Mouse (Mus musculus): ENCODE results near the gene Ltbp1. TPM values are rescaled to one million over a fixed set of nuclear protein-coding genes. Genes with fewer than 3 reads are reported as not detected.

Ltbp1 gene
- polyA plus RNA-seq, 1 experiment from 2014 or later = 14.2 TPM

DNA sequence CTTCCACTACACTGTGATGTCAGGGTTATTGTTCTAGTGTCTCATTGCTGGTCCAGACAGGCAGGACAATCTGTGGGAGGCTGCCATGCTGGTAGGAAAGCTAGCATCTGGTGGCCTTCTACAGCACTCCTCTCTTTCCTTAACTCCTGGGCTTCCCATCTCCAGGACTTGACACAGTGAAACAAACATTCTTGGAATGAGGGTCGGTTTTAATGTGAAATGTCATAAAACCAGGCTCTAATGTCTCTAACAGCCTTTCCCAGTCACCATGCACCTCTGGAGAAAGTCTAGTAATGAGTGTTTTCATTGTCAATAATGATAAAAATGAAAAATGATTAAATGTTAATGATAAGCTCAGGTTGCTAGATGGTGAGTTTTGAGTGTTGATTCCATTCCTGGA is 237.9 kb downstream of the Ltbp1 start:
- Histone ChIP-seq H3K4me3 (ENCODE audit: low read depth, low read length) (no peak overlapping the region), H3K9ac (ENCODE audit: low read depth, low read length) (no peak overlapping the region), H3K4me1 (replicated peaks; ENCODE audit: control insufficient read depth, insufficient read depth, low read length) (no peaks in the 10 kb centered on the region), H3K36me3 (ENCODE audit: control insufficient read depth, insufficient read depth, low read length) (no peaks in the 10 kb centered on the region), H3K9me3 (ENCODE audit: control insufficient read depth, low read length) (no peaks in the 10 kb centered on the region), H3K4me2 (no peak overlapping the region), H3K27me3 (replicated peaks; ENCODE audit: control insufficient read depth, insufficient read depth, low read length) (no peaks in the 10 kb centered on the region), H3K27ac (ENCODE audit: low read depth, low read length) (no peak overlapping the region)
- DNase-seq (ENCODE audit: low spot score) (no peak), ATAC-seq (replicated peaks; ENCODE audit: low FRiP score) (no peak)
- WGBS = 55% methylated on average over 1 of the region's 1 CpGs

DNA sequence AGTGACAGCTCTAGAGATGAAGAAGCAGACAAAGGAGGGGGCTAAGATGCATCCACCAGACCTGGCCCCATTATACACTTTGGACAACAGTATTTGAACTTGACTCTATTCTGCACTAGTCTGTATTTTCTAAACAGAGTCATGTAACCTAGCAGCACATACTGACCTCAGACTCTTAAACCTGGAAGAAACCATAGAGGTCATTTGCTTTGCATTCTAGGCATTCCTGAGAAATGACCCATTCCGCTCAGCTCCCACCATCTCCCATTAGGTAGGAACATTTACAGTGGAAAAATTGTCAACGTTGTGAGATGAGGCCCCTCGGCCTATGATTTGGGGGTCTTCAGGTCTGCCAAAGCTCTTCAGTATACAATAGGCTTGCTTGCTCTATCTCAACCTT is 238.8 kb downstream of the Ltbp1 start:
- Histone ChIP-seq H3K36me3 (ENCODE audit: control insufficient read depth, insufficient read depth, low read length) (no peaks in the 10 kb centered on the region), H3K27ac (ENCODE audit: low read depth, low read length) (no peak overlapping the region), H3K4me1 (replicated peaks; ENCODE audit: control insufficient read depth, insufficient read depth, low read length) (no peaks in the 10 kb centered on the region), H3K27me3 (replicated peaks; ENCODE audit: control insufficient read depth, insufficient read depth, low read length) (no peaks in the 10 kb centered on the region), H3K4me3 (ENCODE audit: low read depth, low read length) (no peak overlapping the region), H3K9ac (ENCODE audit: low read depth, low read length) (no peak overlapping the region), H3K9me3 (ENCODE audit: control insufficient read depth, low read length) (no peaks in the 10 kb centered on the region), H3K4me2 (no peak overlapping the region)
- WGBS = 85% methylated on average over 3 of the region's 3 CpGs
- no peak for DNase-seq (ENCODE audit: low spot score)
- no peak for ATAC-seq (replicated peaks; ENCODE audit: low FRiP score)

DNA sequence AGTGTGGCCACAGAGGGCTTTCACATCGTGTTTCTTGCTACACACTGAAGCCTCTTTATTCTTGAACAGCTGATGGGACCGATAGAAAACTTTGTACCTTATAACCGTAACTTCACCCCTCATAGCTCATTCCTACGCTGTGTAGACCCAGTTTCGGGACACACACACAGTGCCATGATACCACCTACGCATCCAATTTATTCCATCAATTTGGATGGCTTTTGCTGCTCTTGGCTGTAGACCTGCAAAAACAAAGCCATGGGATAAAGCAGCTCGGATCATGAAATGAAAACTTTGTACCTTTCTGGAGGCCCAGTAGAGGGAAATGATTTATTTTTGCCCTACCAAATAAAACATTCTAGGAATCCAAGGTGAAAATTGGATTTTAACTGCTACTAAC is 239.7 kb downstream of the Ltbp1 start:
- H3K27ac ChIP-seq (ENCODE audit: low read depth, low read length) = no peak overlapping the region
- no peak overlapping the region for H3K9ac ChIP-seq (ENCODE audit: low read depth, low read length)
- H3K4me2 ChIP-seq = no peak overlapping the region
- no peak overlapping the region for H3K4me3 ChIP-seq (ENCODE audit: low read depth, low read length)
- H3K4me1 ChIP-seq (replicated peaks; ENCODE audit: control insufficient read depth, insufficient read depth, low read length) = no peaks in the 10 kb centered on the region
- no peak for DNase-seq (ENCODE audit: low spot score)
- no peaks in the 10 kb centered on the region for H3K36me3 ChIP-seq (ENCODE audit: control insufficient read depth, insufficient read depth, low read length)
- WGBS = 86% methylated on average over 7 of the region's 7 CpGs
- H3K9me3 ChIP-seq (ENCODE audit: control insufficient read depth, low read length) = no peaks in the 10 kb centered on the region
- no peaks in the 10 kb centered on the region for H3K27me3 ChIP-seq (replicated peaks; ENCODE audit: control insufficient read depth, insufficient read depth, low read length)
- ATAC-seq (replicated peaks; ENCODE audit: low FRiP score) = no peak

DNA sequence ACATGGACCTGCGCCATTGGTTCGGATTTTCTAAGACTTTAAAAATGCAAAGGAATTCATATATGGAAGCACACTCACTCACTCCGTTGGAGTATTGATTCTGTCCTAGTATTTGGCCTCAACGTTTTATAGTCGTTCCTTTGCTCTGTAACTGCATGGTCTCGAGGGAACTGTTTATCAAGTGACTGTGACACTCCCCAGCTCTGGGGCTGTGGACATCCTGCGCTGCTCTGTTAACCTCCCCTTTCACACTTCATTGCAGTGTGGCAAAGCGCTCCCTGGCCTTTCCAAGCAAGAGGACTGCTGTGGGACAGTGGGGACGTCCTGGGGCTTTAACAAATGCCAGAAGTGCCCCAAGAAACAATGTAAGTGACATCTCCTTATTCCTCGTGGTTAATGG is 243.3 kb downstream of the Ltbp1 start:
- no peaks in the 10 kb centered on the region for H3K4me1 ChIP-seq (replicated peaks; ENCODE audit: control insufficient read depth, insufficient read depth, low read length)
- no peak overlapping the region for H3K9ac ChIP-seq (ENCODE audit: low read depth, low read length)
- no peak overlapping the region for H3K27ac ChIP-seq (ENCODE audit: low read depth, low read length)
- DNase-seq (ENCODE audit: low spot score) (no peak), ATAC-seq (replicated peaks; ENCODE audit: low FRiP score) (no peak)
- WGBS = 51% methylated on average over 10 of the region's 10 CpGs
- no peaks in the 10 kb centered on the region for H3K27me3 ChIP-seq (replicated peaks; ENCODE audit: control insufficient read depth, insufficient read depth, low read length)
- no peak overlapping the region for H3K4me3 ChIP-seq (ENCODE audit: low read depth, low read length)
- no peaks in the 10 kb centered on the region for H3K36me3 ChIP-seq (ENCODE audit: control insufficient read depth, insufficient read depth, low read length)
- H3K9me3 ChIP-seq (ENCODE audit: control insufficient read depth, low read length) = no peaks in the 10 kb centered on the region
- no peak overlapping the region for H3K4me2 ChIP-seq

DNA sequence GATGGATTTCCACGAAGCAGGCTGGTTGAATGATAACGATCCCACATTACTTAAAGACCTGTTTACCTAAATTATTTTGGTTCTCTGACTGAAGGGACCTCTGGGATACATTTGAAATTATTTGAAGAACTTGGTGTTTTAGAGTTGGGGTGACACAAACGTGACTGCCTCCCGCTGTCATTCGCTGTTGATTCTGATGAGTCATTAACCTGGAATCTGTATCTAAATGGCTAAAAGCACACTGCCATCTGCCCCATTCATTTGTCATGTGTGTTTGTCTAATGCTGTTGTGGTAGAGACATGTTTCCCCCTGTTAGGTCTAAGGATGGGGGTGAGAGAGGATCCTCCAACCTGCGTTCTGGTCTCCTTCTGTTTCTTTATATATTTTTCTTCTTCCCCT is 245.2 kb downstream of the Ltbp1 start:
- DNase-seq (ENCODE audit: low spot score) (no peak), ATAC-seq (replicated peaks; ENCODE audit: low FRiP score) (no peak)
- H3K9ac ChIP-seq (ENCODE audit: low read depth, low read length) = no peak overlapping the region
- H3K27ac ChIP-seq (ENCODE audit: low read depth, low read length) = no peak overlapping the region
- no peak overlapping the region for H3K4me2 ChIP-seq
- WGBS = 80% methylated on average over 6 of the region's 6 CpGs
- no peaks in the 10 kb centered on the region for H3K9me3 ChIP-seq (ENCODE audit: control insufficient read depth, low read length)
- H3K27me3 ChIP-seq (replicated peaks; ENCODE audit: control insufficient read depth, insufficient read depth, low read length) = no peaks in the 10 kb centered on the region
- no peaks in the 10 kb centered on the region for H3K4me1 ChIP-seq (replicated peaks; ENCODE audit: control insufficient read depth, insufficient read depth, low read length)
- H3K4me3 ChIP-seq (ENCODE audit: low read depth, low read length) = no peak overlapping the region
- H3K36me3 ChIP-seq (ENCODE audit: control insufficient read depth, insufficient read depth, low read length) = no peaks in the 10 kb centered on the region

DNA sequence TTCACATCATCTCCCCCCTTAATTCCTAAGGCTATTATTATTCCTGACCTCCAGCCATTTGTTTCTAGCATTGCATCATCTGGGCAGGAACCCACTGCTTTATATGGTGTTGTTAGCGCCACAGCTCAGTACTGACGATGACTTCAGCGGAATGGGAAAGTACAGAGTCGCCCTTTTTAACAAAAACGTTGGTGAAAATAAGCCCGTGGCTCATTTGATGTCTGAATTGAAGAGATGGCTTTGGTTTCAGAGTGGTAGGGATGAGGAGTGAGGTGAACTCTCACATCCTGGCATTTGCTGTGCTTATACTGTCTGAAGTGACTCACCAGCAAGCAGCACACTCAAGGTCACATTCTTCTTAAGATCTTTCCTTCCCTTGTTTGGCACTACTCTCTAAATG is 245.7 kb downstream of the Ltbp1 start:
- Histone ChIP-seq H3K9me3 (ENCODE audit: control insufficient read depth, low read length) (no peaks in the 10 kb centered on the region), H3K36me3 (ENCODE audit: control insufficient read depth, insufficient read depth, low read length) (no peaks in the 10 kb centered on the region), H3K4me3 (ENCODE audit: low read depth, low read length) (no peak overlapping the region), H3K27ac (ENCODE audit: low read depth, low read length) (no peak overlapping the region), H3K27me3 (replicated peaks; ENCODE audit: control insufficient read depth, insufficient read depth, low read length) (no peaks in the 10 kb centered on the region), H3K9ac (ENCODE audit: low read depth, low read length) (no peak overlapping the region), H3K4me1 (replicated peaks; ENCODE audit: control insufficient read depth, insufficient read depth, low read length) (no peaks in the 10 kb centered on the region), H3K4me2 (no peak overlapping the region)
- no peak for DNase-seq (ENCODE audit: low spot score)
- 87% methylated on average over 6 of the region's 6 CpGs for WGBS
- no peak for ATAC-seq (replicated peaks; ENCODE audit: low FRiP score)

DNA sequence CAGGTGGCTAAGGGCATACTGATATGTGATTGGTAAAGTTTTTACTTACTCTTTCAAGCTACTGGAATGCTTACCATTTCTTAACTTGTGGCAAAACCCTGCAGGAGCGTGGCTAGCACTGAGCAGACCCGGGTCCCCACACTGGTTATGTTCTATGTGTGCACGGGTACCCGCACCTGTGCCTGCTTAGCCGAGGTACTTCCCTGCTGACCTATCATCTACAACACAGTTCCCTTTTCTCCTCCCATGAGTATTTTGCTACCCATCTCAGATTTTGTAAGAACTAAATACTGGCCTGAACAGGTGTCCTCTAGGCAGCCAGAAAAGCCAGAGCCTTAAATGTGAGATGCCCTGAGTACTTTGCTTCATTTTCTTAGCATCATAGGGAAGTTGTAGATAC is 247.2 kb downstream of the Ltbp1 start:
- H3K9me3 ChIP-seq (ENCODE audit: control insufficient read depth, low read length) = no peaks in the 10 kb centered on the region
- H3K4me1 ChIP-seq (replicated peaks; ENCODE audit: control insufficient read depth, insufficient read depth, low read length) = no peaks in the 10 kb centered on the region
- H3K27me3 ChIP-seq (replicated peaks; ENCODE audit: control insufficient read depth, insufficient read depth, low read length) = no peaks in the 10 kb centered on the region
- H3K4me3 ChIP-seq (ENCODE audit: low read depth, low read length) = no peak overlapping the region
- H3K27ac ChIP-seq (ENCODE audit: low read depth, low read length) = no peak overlapping the region
- H3K9ac ChIP-seq (ENCODE audit: low read depth, low read length) = no peak overlapping the region
- H3K36me3 ChIP-seq (ENCODE audit: control insufficient read depth, insufficient read depth, low read length) = no peaks in the 10 kb centered on the region
- DNase-seq (ENCODE audit: low spot score) = no peak
- ATAC-seq (replicated peaks; ENCODE audit: low FRiP score) = no peak
- H3K4me2 ChIP-seq = no peak overlapping the region
- WGBS = 92% methylated on average over 5 of the region's 5 CpGs

DNA sequence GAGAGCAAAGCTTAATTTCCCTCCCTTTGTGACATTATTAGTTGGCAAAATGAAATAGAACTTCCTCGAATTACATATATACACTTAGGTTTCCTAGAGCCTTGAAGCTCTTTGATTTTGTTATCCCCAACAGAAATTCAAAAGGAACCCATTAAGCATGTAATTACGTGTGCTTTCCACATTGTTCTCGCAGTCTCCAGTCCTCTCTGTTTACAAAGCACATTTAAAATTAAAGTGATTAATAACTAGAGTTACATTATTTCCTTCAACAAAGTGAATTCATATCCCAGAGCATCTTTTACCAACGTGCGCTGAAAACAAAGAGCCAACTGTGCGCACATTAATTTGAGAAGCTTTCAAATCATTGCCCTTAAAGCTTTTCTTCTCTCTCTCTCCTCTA is 249.5 kb downstream of the Ltbp1 start:
- WGBS = 90% methylated on average over 6 of the region's 6 CpGs
- H3K4me2 ChIP-seq = no peak overlapping the region
- no peak for DNase-seq (ENCODE audit: low spot score)
- H3K4me1 ChIP-seq (replicated peaks; ENCODE audit: control insufficient read depth, insufficient read depth, low read length) = no peaks in the 10 kb centered on the region
- no peaks in the 10 kb centered on the region for H3K27me3 ChIP-seq (replicated peaks; ENCODE audit: control insufficient read depth, insufficient read depth, low read length)
- no peak for ATAC-seq (replicated peaks; ENCODE audit: low FRiP score)
- no peak overlapping the region for H3K27ac ChIP-seq (ENCODE audit: low read depth, low read length)
- no peak overlapping the region for H3K9ac ChIP-seq (ENCODE audit: low read depth, low read length)
- H3K36me3 ChIP-seq (ENCODE audit: control insufficient read depth, insufficient read depth, low read length) = no peaks in the 10 kb centered on the region
- no peak overlapping the region for H3K4me3 ChIP-seq (ENCODE audit: low read depth, low read length)
- no peaks in the 10 kb centered on the region for H3K9me3 ChIP-seq (ENCODE audit: control insufficient read depth, low read length)

DNA sequence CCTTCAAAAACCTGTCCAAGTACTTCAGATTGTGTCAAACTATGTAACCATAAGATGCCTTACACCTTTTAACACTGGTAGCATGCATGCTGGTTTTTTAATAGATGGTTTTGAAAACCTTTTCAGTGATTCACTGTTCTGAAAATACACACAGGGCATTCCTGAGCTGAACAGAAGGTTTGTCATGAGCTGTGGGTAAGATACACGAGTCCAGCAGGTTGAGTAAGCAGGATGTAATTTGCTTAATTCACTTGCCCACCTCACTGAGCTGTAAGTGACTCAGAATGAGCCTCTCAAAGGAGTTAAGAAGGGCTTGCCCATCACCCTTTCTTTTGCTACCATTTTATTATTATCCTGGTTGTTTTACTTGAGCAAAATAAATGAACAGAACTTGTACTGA is 250.6 kb downstream of the Ltbp1 start:
- Histone ChIP-seq H3K4me1 (replicated peaks; ENCODE audit: control insufficient read depth, insufficient read depth, low read length) (no peaks in the 10 kb centered on the region), H3K27ac (ENCODE audit: low read depth, low read length) (no peak overlapping the region), H3K9ac (ENCODE audit: low read depth, low read length) (no peak overlapping the region), H3K4me2 (no peak overlapping the region), H3K9me3 (ENCODE audit: control insufficient read depth, low read length) (no peaks in the 10 kb centered on the region), H3K4me3 (ENCODE audit: low read depth, low read length) (no peak overlapping the region), H3K36me3 (ENCODE audit: control insufficient read depth, insufficient read depth, low read length) (no peaks in the 10 kb centered on the region), H3K27me3 (replicated peaks; ENCODE audit: control insufficient read depth, insufficient read depth, low read length) (no peaks in the 10 kb centered on the region)
- 59% methylated on average over 1 of the region's 1 CpGs for whole genome bisulfite sequencing
- no peak for DNase-seq (ENCODE audit: low spot score)
- ATAC-seq (replicated peaks; ENCODE audit: low FRiP score) = no peak
